Mouse (Mus musculus) heart, adult 2 months (tissue): ENCODE data around the gene Oaz1. TPM values are rescaled to one million over a fixed set of nuclear protein-coding genes. Genes with fewer than 3 reads are reported as not detected.

Experiments used
- DNase-seq, 2 experiments: peaks; one replicate each; pipeline ENCODE4 v3.0.0; 2021
- H3K27ac ChIP-seq: fragments of 200-600 bp; 2 replicates; pipeline ENCODE4 v1.8.1; 2022
- H3K27me3 ChIP-seq: fragments of 200-500 bp; 2 replicates; pipeline ENCODE4 v1.6.1; 2012; ENCODE audit warnings: mild to moderate bottlenecking, low read length, inconsistent platforms, mixed read lengths; ENCODE audit not compliant: control insufficient read depth, insufficient read depth
- H3K36me3 ChIP-seq: fragments of 200-500 bp; 2 replicates; pipeline ENCODE4 v1.6.1; 2012; ENCODE audit warnings: low read length, inconsistent platforms; ENCODE audit not compliant: control insufficient read depth, insufficient read depth
- H3K4me1 ChIP-seq: fragments of 200-500 bp; 2 replicates; pipeline ENCODE4 v1.6.1; 2011; ENCODE audit warnings: low read length; ENCODE audit not compliant: control insufficient read depth, insufficient read depth
- H3K4me3 ChIP-seq: fragments of 200-600 bp; 2 replicates; pipeline ENCODE4 v1.8.1; 2022
- H3K79me2 ChIP-seq: fragments of 200-500 bp; replicated peaks from 2 replicates; pipeline ENCODE4 v1.6.1; 2012; ENCODE audit warnings: mild to moderate bottlenecking, inconsistent platforms, low read length, moderate library complexity, mixed read lengths; ENCODE audit not compliant: control insufficient read depth, insufficient read depth
- H3K9ac ChIP-seq: fragments of 200-500 bp; 2 replicates; pipeline ENCODE4 v1.6.1; 2012; ENCODE audit warnings: low read depth, mild to moderate bottlenecking, control low read depth, inconsistent platforms, low read length, mixed read lengths
- CTCF ChIP-seq: fragments of 200-600 bp; IDR thresholded peaks from 2 replicates; pipeline ENCODE4 v1.8.1; 2022; ENCODE audit warnings: antibody characterized with exemption, mild to moderate bottlenecking, moderate library complexity
- EP300 ChIP-seq: fragments of 200-500 bp; IDR thresholded peaks from 2 replicates; pipeline ENCODE4 v1.6.1; 2011; ENCODE audit warnings: low read depth, low read length, control low read depth; ENCODE audit not compliant: insufficient read depth
- POLR2A ChIP-seq: fragments of 200-500 bp; IDR thresholded peaks from 2 replicates; pipeline ENCODE4 v1.6.1; 2011; ENCODE audit warnings: mild to moderate bottlenecking, low read depth, low read length, control low read depth; ENCODE audit not compliant: insufficient read depth
- WGBS: fragments of 180-500 bp; shearing (Covaris S2); methylation state at CpG from one replicate; pipeline ENCODE4 v1.1.7; 2018; 5-methylcytosine and 5-hydroxymethylcytosine counted together
- intact Hi-C: fragments of 180-260 bp; cut with DNase I; formaldehyde crosslinking; loops from one replicate; pipeline ENCODE4 v1.15.1; 2025
- polyA plus RNA-seq: library from polyadenylated mRNA; depleted of rRNA; stranded (reverse); fragments of >200 nt; gene quantifications from 2 replicates; pipeline ENCODE4 v1.2.3, GENCODE M21; 2012
- total RNA-seq, 2 experiments: library from RNA; stranded (reverse); gene quantifications; 2 replicates each; pipeline ENCODE4 v1.2.3; 2021

The Oaz1 gene
- total and polyA plus RNA-seq, 3 experiments: 850 to 1,001 (median 914) TPM

GRCm38 (mm10) chr10:80838346-80838912 lies 12.0 kb downstream of the Oaz1 start:
- Histone ChIP-seq H3K4me3 (no peak overlapping the region), H3K27ac (peak overlapping the region; percentile 49), H3K79me2 (no peaks in the 10 kb centered on the region), H3K27me3 (peaks cover 3% of the 10 kb centered on the region; the same call in 1 of the 2 replicates), H3K36me3 (no peaks in the 10 kb centered on the region), H3K4me1 (no peaks in the 10 kb centered on the region; the same call in 1 of the 2 replicates), H3K9ac (no peak overlapping the region)
- 52% methylated on average over 2 of the region's 2 CpGs for WGBS
- intact Hi-C loops: no loop called here
- TF ChIP-seq POLR2A: no peak
- no peak for TF ChIP-seq EP300
- TF ChIP-seq CTCF: no peak
- no peak for DNase-seq

GRCm38 (mm10) chr10:80839848-80840247 lies 13.4 kb downstream of the Oaz1 start:
- no peaks in the 10 kb centered on the region for H3K27me3 ChIP-seq
- H3K9ac ChIP-seq: no peak overlapping the region
- H3K27ac ChIP-seq: no peak overlapping the region
- H3K4me3 ChIP-seq: no peak overlapping the region
- H3K36me3 ChIP-seq: no peaks in the 10 kb centered on the region
- no peak for DNase-seq
- no peaks in the 10 kb centered on the region for H3K79me2 ChIP-seq
- intact Hi-C loops: no loop called here
- 69% methylated on average over 6 of the region's 6 CpGs for WGBS
- H3K4me1 ChIP-seq: no peaks in the 10 kb centered on the region; the same call in 1 of the 2 replicates
- TF ChIP-seq CTCF (no peak), EP300 (no peak), POLR2A (no peak)

GRCm38 (mm10) chr10:80841685-80842084 lies 15.2 kb downstream of the Oaz1 start:
- no peaks in the 10 kb centered on the region for H3K27me3 ChIP-seq
- intact Hi-C loops: no loop called here
- no peak overlapping the region for H3K9ac ChIP-seq
- DNase-seq: no peak
- WGBS: 92% methylated on average over 2 of the region's 2 CpGs
- no peaks in the 10 kb centered on the region; the same call in 1 of the 2 replicates for H3K4me1 ChIP-seq
- no peak overlapping the region for H3K4me3 ChIP-seq
- TF ChIP-seq EP300 (no peak), POLR2A (no peak), CTCF (no peak)
- no peaks in the 10 kb centered on the region for H3K79me2 ChIP-seq
- no peak overlapping the region for H3K27ac ChIP-seq
- no peaks in the 10 kb centered on the region for H3K36me3 ChIP-seq

GRCm38 (mm10) chr10:80842334-80842733 lies 15.9 kb downstream of the Oaz1 start:
- H3K27me3 ChIP-seq: no peaks in the 10 kb centered on the region
- no peaks in the 10 kb centered on the region for H3K36me3 ChIP-seq

GRCm38 (mm10) chr10:80843087-80843930 lies 16.9 kb downstream of the Oaz1 start:
- no peak for DNase-seq
- H3K27me3 ChIP-seq: no peaks in the 10 kb centered on the region
- TF ChIP-seq POLR2A (no peak), CTCF (no peak), EP300 (no peak)
- H3K36me3 ChIP-seq: no peaks in the 10 kb centered on the region
- peak overlapping the region; percentile 42 for H3K9ac ChIP-seq
- H3K4me1 ChIP-seq: no peaks in the 10 kb centered on the region
- 12% methylated on average over 31 of the region's 32 CpGs for WGBS
- H3K4me3 ChIP-seq: peak overlapping the region; percentile 35
- H3K27ac ChIP-seq: no peak overlapping the region
- intact Hi-C loops: no loop called here
- no peaks in the 10 kb centered on the region for H3K79me2 ChIP-seq

More at GRCm38 (mm10) chr10:80842334-80842733, 15.9 kb downstream of the Oaz1 start:
- DNase-seq: no peak
- intact Hi-C loops: no loop called here
- TF ChIP-seq CTCF (no peak), EP300 (no peak), POLR2A (no peak)
- no peak overlapping the region for H3K4me3 ChIP-seq
- no peak overlapping the region for H3K27ac ChIP-seq
- H3K9ac ChIP-seq: no peak overlapping the region
- 79% methylated on average over 15 of the region's 15 CpGs for WGBS
- H3K4me1 ChIP-seq: no peaks in the 10 kb centered on the region; the same call in 1 of the 2 replicates
- no peaks in the 10 kb centered on the region for H3K79me2 ChIP-seq
